Mouse (Mus musculus): Measurements from ENCODE around the gene Acbd6.

DNA sequence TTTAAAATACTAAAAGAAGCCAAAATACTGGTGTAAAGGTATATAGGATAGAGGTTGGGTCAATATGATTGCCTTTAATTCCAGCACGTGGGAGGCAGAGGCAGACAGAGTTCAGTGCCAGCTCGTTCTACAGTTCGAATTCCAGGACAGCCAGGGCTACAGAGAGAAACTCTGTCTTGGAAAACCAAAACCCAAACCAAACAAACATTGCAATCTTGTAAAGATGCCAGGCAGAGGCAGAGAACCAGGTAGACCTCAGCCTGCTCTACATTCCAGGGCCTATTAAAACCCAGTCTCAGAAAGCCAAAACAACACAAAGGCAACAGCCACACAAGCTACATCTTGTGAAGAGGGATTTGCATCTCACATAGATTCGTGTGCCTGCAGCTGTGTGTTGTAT lies 11.4 kb downstream of the Acbd6 start:
- TF ChIP-seq POLR2A (IDR thresholded peaks at IDR 0.05; ENCODE audit: borderline replicate concordance, low read depth, low read length) (no peak), CTCF (IDR thresholded peaks at IDR 0.05; ENCODE audit: low read depth, low read length) (no peak)
